Mouse (Mus musculus): ENCODE measurements around the gene Itih4. TPM values are rescaled to one million over a fixed set of nuclear protein-coding genes. Genes with fewer than 3 reads are reported as not detected.

Gene Itih4
- 0.78 and 1.7 TPM in 2 replicates for polyA plus RNA-seq (2012; rRNA removed)

GRCm38 (mm10) chr14:30886204-30886603 is at the start of gene Itih4:
Itih4 (plus strand) TSS chr14:30886476.
- DNase-seq (ENCODE audit: low spot score): no peak

- no peak for DNase-seq (ENCODE audit: low spot score)
These were observed 48.8 kb upstream of the Itih4 start for GRCm38 (mm10) chr14:30837416-30837996.

DNA sequence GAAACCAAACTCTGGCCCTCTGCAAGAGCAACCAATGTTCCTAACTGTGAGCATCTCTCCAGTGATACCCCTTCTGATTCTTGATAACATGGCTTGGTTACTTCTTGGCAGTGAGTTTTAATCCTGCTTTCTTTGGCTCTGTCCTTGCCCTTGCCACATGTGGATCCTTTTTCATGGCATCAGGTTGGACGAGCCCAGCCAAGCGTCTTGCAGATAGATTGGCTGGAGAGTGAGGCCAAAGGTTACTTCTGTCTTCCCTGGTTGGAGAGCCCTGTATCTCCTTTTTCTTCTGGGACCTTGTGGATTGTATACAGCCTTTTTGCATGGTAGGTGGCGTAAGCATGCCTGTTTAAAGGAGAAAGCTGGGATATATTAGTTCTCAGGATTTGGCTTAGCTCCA is 42.6 kb upstream of the Itih4 start:
- DNase-seq (ENCODE audit: low spot score): no peak

- DNase-seq (ENCODE audit: low spot score): no peak
These were observed 35.8 kb upstream of the Itih4 start for GRCm38 (mm10) chr14:30850504-30850903.

DNA sequence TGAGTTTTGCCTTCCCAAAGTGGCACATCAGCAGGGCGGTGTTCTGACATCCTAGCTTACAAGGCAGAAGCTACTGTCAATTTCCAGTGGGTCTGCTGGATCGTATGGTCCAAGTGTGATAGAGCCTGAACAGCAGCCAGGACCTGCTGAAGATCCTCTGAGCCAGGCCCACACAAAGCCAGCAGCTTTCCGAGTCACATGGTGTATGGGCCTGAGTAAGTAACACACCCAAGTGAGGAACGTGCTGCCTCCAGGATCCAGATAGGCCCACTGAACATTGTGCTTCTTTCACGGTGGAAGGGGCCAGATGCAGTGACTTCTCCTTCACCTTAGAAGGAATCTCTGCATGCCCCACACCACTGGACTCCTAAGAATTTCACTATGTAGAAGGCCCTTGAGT is 34.0 kb upstream of the Itih4 start:
- no peak for DNase-seq (ENCODE audit: low spot score)

- DNase-seq (ENCODE audit: low spot score): no peak
These were observed 31.0 kb upstream of the Itih4 start for GRCm38 (mm10) chr14:30855316-30855715.

GRCm38 (mm10) chr14:30856885-30857507 is 29.3 kb upstream of the Itih4 start:
- no peak for DNase-seq (ENCODE audit: low spot score)

DNA sequence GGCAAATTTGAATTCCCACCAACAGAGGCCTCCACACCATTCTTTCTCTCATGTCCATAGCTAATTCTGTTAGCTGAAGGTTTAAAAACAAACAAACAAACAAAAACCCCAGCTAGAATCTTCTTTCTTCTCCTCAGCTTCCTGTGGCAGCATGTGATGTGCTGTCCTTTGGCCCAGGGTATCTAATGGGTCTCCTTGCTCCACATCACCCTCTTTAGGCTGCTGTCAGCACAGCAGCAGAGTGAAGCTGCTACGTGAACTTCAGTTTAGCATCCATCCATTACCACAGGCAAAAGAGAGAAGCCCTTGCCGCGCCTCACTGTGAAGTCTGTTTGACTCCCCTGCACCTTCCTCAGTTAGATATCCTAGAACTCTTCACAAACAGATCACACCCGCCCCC is 28.3 kb upstream of the Itih4 start:
- DNase-seq (ENCODE audit: low spot score): no peak

- no peak for DNase-seq (ENCODE audit: low spot score)
These were observed 24.7 kb upstream of the Itih4 start for GRCm38 (mm10) chr14:30861421-30862125.

- DNase-seq (ENCODE audit: low spot score): no peak
These were observed 23.9 kb upstream of the Itih4 start for GRCm38 (mm10) chr14:30862368-30862767.

GRCm38 (mm10) chr14:30865311-30865710 is 21.0 kb upstream of the Itih4 start:
- DNase-seq (ENCODE audit: low spot score): no peak

DNA sequence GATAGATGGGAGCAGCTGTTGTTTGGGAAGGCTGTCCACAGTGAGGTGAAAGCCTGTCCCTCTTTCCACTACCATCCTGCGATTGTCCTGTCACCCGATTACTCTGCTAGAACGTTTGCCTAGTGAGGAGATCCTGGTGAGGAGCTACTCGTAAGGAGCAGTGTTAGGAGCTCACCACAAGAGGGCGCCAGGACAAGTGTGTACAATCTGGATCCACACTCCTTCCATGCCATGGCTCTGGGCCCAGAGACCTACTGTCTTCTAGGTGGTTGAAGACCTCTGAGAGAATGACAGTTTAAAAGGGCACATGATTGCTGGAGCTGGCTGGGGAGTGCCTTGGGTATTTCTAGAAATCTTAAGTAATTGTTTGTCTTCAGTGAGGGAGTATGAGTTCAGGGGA is 19.2 kb upstream of the Itih4 start:
- no peak for DNase-seq (ENCODE audit: low spot score)

- DNase-seq (ENCODE audit: low spot score): no peak
These were observed 17.4 kb upstream of the Itih4 start for GRCm38 (mm10) chr14:30868826-30869225.

DNA sequence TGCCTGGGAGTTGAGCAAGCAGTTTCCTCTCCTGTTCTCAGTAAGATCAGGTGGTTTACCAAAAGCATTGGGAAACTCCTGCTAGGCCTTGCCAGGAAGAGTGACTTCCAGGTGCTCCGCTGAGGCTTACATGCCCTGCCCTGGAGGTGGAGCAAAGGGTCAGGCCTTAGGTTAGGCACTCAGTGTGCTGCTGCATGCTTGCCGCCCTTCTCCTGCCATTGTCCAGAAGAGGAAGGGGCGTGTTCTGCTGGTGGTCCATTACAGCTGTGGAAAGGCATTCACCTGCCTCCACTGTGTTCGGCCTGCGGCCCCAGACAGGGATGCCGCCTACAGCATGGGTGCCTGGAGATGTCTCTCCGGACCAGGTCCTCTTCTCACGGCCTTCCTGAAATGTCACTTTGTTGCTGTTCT is 16.9 kb upstream of the Itih4 start:
- DNase-seq (ENCODE audit: low spot score): no peak

GRCm38 (mm10) chr14:30870206-30871147 is 15.8 kb upstream of the Itih4 start:
- DNase-seq (ENCODE audit: low spot score): no peak

DNA sequence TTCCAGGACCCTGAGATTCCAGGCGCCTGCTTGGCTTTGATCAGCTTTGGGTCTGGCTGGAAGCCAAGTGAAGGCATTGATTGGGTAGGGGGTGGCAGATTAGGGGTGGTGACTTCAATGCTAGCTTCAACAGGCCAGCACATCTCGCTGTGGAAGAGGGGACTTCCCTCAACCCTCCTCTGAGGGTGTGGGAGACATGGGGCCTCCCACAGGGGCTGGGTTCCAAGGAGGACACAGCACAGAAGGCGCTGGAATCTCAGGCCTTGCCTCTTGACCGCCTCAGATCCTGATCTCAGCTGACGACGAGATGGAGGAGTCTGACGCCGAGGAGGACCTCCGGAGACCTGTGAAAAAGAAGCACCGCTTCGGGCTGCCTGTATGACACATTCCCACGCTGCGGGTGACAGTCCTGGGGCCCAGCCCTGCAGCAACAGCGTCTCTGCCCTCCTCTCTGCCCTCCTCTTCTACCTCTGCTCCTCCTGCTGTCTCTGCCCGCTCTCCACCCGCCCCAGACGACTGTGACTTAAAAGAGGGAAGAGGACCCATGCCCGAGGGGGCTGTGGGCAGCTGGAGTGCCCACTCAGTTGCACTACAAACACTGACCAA is 12.1 kb upstream of the Itih4 start:
- no peak for DNase-seq (ENCODE audit: low spot score)

DNA sequence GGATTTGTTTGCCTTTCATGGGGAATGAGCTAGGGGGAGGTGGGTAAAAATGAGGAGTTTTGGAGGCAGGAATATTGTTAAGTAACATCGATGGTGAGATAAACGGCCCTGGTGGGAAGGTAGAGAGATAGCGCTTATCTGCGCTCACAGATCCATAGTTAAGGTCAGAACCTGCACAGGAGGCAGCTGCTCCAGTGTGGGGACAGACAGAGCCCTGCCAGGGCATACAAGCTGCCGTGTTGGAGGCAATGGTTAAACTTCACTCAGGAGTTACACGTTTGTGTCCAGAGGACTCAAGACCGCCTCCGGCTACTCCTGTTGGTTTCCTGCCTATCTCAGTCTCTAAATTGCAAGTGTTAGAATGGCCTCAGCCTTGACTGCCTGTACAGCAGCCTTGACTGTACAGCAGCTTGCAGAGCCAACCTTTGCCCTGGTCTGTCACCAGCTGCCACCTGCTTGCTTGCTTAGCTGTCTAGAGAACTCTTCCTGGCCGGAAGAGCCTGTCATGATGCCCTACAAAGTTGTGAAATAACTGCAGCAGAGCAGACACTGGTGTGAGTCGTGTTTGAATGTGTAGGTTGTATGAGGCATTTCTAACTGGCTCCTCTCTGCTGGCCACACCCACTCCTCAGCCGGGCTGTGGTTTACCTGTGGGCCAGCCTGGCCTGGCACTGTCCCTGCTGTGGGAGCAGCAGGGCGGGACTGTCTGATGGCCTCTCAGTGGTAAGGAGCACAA is 11.0 kb upstream of the Itih4 start:
- DNase-seq (ENCODE audit: low spot score): no peak

- DNase-seq (ENCODE audit: low spot score): no peak
These were observed 10.3 kb upstream of the Itih4 start for GRCm38 (mm10) chr14:30875955-30876354.

- DNase-seq (ENCODE audit: low spot score): no peak
These were observed 9.8 kb upstream of the Itih4 start for GRCm38 (mm10) chr14:30876451-30876850.

- DNase-seq (ENCODE audit: low spot score): no peak
These were observed 8.4 kb upstream of the Itih4 start for GRCm38 (mm10) chr14:30877827-30878226.

DNA sequence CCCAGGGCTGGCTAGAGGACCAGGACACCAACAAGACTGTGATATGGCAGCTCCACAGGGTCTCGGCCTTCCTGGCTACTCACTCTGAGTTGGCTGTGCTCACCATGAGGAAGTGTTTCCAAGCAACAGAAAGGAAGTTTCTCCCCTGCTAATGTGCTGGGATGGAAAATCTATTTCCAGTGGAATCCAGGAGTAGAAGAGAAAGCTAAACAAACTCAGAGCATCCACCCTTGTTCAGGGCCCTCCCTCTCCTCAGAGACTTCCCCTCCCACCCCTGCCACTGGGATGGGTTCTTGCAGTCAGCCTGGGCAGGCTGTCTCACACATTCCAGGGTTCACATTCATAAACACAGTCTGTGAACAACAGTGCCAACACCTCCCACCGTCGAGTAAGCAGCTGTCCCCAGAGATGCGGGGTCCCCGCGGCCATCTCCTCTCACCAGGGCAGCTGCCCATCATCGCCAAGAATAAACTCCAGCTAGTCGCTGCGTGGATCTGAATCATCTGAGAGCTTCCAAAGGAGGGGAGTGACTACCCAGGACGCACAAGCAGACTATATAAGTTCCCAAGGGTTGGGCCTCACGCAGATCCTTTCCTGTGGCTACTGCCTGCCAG is 7.2 kb upstream of the Itih4 start, which contains the start of gene Mustn1:
Mustn1 (plus strand) TSS at position 243 of the 614 bp plus-strand sequence.
- no peak for DNase-seq (ENCODE audit: low spot score)

Data from urinary bladder, adult 2 months (tissue).